Mouse (Mus musculus) hindbrain, embryonic 12.5 days (tissue): ENCODE data around the gene Ilf3. TPM values are rescaled to one million over a fixed set of nuclear protein-coding genes. Genes with fewer than 3 reads are reported as not detected.

Source experiments
- ATAC-seq: fragments of 200-750 bp; cut with Nextera tagmentation; 2 replicates; pipeline ENCODE4 v1.8.0; 2017; ENCODE audit warnings: moderate TSS enrichment; ENCODE audit not compliant: low FRiP score
- H3K27ac ChIP-seq: fragments of 300-500 bp; sonication (generic); 2 replicates; pipeline ENCODE4 v1.5.1; 2016; ENCODE audit warnings: mild to moderate bottlenecking
- H3K27me3 ChIP-seq: fragments of 300-500 bp; sonication (generic); 2 replicates; pipeline ENCODE4 v1.6.1; 2016; ENCODE audit warnings: mild to moderate bottlenecking
- H3K36me3 ChIP-seq: fragments of 300-500 bp; sonication (generic); 2 replicates; pipeline ENCODE4 v1.6.1; 2016; ENCODE audit warnings: mild to moderate bottlenecking
- H3K4me1 ChIP-seq: fragments of 300-500 bp; sonication (generic); 2 replicates; pipeline ENCODE4 v1.6.1; 2016
- H3K4me2 ChIP-seq: fragments of 300-500 bp; sonication (generic); replicated peaks from 2 replicates; pipeline ENCODE4 v1.6.1; 2016; ENCODE audit warnings: mild to moderate bottlenecking
- H3K4me3 ChIP-seq: fragments of 300-500 bp; sonication (generic); 2 replicates; pipeline ENCODE4 v1.5.1; 2016; ENCODE audit warnings: mild to moderate bottlenecking
- H3K9ac ChIP-seq: fragments of 300-500 bp; sonication (generic); 2 replicates; pipeline ENCODE4 v1.6.1; 2016; ENCODE audit warnings: mild to moderate bottlenecking, moderate library complexity
- H3K9me3 ChIP-seq: fragments of 300-500 bp; sonication (generic); replicated peaks from 2 replicates; pipeline ENCODE4 v1.6.1; 2016; ENCODE audit warnings: mild to moderate bottlenecking
- WGBS: fragments of 180-500 bp; shearing (Covaris S2); methylation state at CpG from one replicate; pipeline ENCODE4 v1.1.7; 2016; 5-methylcytosine and 5-hydroxymethylcytosine counted together
- polyA plus RNA-seq: library from polyadenylated mRNA; unstranded; fragments of >200 nt; fragmentation: Nextera tagmentation; extraction: Ambion mirVana; gene quantifications from 2 replicates; pipeline ENCODE4 v1.2.1, GENCODE M21; 2016

Gene Ilf3
- polyA plus RNA-seq, 1 experiment from 2014 or later = 283 TPM

DNA sequence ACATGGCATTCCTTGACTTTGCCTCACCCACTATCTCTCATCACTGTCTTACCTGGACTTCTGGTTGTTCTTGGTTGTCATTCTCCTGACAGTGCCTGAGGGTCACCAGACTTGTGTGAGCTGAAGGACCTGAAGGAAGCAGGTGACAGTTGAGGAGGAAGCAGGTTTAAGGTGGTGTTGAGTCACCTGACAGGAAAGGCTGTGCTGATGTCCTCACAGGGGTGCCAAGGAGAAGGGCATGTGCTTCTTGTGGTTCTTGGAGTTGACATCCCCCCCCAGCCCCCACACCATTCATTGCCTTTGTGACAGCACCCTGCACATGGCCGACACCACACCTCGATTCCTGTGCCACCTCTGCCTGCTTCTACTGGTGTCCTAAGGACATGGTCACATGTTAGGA, 80.1 kb downstream of the Ilf3 start:
- 96% methylated on average over 2 of the region's 2 CpGs for WGBS
- no peak overlapping the region for H3K9ac ChIP-seq

DNA sequence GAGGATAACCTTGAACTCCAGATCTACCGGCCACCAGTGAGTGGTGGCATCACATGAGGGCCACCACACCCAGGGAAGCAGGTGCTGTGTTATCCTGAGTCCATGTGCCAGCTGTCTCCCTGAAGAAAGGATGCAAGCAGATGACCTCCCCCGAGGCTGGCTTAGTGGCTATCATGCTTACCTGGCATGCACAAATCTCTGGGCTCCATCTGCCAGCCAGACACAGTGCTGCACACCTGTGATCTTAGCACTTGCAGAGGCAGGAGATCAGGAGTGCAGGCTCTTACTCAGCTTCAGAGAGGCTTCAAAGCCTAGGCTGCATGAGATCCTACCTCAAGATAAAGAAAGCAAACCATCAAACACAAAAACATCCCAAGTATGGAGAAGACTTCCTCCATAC, 82.0 kb downstream of the Ilf3 start:
- no peak overlapping the region for H3K9ac ChIP-seq
- WGBS = 95% methylated on average over 2 of the region's 2 CpGs
- H3K36me3 ChIP-seq = 0 out of 2 replicates have a peak, but pooled peaks cover 6% of the 10 kb centered on the region
- H3K4me3 ChIP-seq = no peak overlapping the region
- H3K27ac ChIP-seq = no peak overlapping the region
- H3K27me3 ChIP-seq = no peaks in the 10 kb centered on the region
- H3K9me3 ChIP-seq = no peaks in the 10 kb centered on the region
- no peaks in the 10 kb centered on the region; the same call in 1 of the 2 replicates for H3K4me1 ChIP-seq
- no peak overlapping the region for H3K4me2 ChIP-seq
- no peak for ATAC-seq

More for the DNA sequence above, 80.1 kb downstream of the Ilf3 start:
- no peaks in the 10 kb centered on the region for H3K9me3 ChIP-seq
- ATAC-seq = no peak
- no peak overlapping the region for H3K27ac ChIP-seq
- no peak overlapping the region for H3K4me2 ChIP-seq
- H3K4me1 ChIP-seq = no peaks in the 10 kb centered on the region; the same call in 1 of the 2 replicates
- no peak overlapping the region for H3K4me3 ChIP-seq
- H3K36me3 ChIP-seq = 0 out of 2 replicates have a peak, but pooled peaks cover 6% of the 10 kb centered on the region
- no peaks in the 10 kb centered on the region for H3K27me3 ChIP-seq

DNA sequence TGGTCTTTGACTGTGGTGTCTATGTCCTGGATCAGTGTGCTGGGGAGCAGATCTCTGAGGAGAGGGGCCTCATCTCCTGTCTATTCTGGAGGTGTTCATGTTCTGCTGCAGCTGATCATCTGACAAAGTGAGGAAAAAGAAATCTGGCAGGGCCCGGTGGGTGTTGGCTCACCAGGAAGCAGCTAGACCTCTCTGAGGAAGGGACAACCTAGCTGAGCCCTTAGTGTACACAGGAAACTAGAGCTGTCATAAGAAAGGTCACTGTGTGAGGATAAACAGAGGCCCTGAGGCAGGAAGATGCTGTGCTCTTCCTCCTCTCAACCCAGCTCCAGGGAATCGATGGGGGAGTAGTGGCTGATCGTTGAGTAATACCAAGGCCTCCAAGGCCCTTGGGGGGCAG, 82.6 kb downstream of the Ilf3 start:
- Histone ChIP-seq H3K36me3 (0 out of 2 replicates have a peak, but pooled peaks cover 6% of the 10 kb centered on the region), H3K4me1 (no peaks in the 10 kb centered on the region; the same call in 1 of the 2 replicates), H3K27me3 (no peaks in the 10 kb centered on the region), H3K27ac (no peak overlapping the region), H3K9me3 (no peaks in the 10 kb centered on the region), H3K9ac (no peak overlapping the region), H3K4me2 (no peak overlapping the region), H3K4me3 (no peak overlapping the region)
- no peak for ATAC-seq
- 86% methylated on average over 3 of the region's 3 CpGs for WGBS

DNA sequence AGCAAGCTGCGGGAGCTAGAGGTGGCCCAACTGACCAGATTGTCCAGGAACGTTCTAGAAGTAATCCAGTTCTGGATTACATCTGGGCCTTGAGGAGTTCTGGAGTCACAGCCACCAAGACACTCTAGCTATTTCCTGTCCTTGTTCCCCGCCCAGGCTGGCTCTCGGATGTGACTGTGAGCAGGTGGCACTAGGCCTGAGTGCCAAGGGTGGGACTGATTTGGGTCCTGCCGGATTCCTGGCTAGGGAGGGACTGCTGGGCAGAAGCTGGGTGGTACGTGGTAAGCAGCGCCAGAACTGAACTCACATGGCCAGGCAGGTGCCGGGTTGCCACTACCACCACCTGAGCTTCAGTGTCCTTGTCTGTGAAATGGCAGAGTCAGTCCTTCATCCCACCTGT, 83.7 kb downstream of the Ilf3 start:
- no peak overlapping the region for H3K4me3 ChIP-seq
- 92% methylated on average over 8 of the region's 8 CpGs for WGBS

DNA sequence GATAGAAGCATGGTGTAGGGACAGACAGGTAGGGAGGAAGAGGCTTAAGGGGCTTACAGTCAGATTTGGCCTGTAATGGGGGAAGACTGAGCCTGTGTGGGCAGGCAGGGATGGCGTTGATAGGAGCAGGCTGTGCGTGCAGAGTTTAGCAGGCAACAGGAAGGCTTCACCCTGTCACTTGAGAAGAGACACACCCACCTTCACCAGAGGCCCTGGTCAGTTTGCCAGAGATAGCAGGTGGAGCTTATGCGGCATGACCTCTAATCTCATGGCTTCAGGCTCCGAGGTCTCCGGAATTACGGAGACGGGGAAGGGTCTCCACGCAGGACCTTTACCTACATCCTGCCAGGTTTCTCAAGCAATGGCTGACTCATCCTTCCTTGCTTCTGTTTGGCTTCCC, 84.2 kb downstream of the Ilf3 start:
- Histone ChIP-seq H3K9ac (no peak overlapping the region), H3K27ac (no peak overlapping the region), H3K4me2 (no peak overlapping the region), H3K4me1 (no peaks in the 10 kb centered on the region; the same call in 1 of the 2 replicates), H3K27me3 (no peaks in the 10 kb centered on the region), H3K4me3 (no peak overlapping the region), H3K36me3 (0 out of 2 replicates have a peak, but pooled peaks cover 4% of the 10 kb centered on the region), H3K9me3 (no peaks in the 10 kb centered on the region)
- WGBS = 87% methylated on average over 8 of the region's 8 CpGs
- no peak for ATAC-seq

More for the DNA sequence above, 83.7 kb downstream of the Ilf3 start:
- Histone ChIP-seq H3K36me3 (0 out of 2 replicates have a peak, but pooled peaks cover 4% of the 10 kb centered on the region), H3K9me3 (no peaks in the 10 kb centered on the region), H3K27ac (no peak overlapping the region), H3K9ac (no peak overlapping the region), H3K4me2 (no peak overlapping the region), H3K27me3 (no peaks in the 10 kb centered on the region), H3K4me1 (no peaks in the 10 kb centered on the region; the same call in 1 of the 2 replicates)
- no peak for ATAC-seq

DNA sequence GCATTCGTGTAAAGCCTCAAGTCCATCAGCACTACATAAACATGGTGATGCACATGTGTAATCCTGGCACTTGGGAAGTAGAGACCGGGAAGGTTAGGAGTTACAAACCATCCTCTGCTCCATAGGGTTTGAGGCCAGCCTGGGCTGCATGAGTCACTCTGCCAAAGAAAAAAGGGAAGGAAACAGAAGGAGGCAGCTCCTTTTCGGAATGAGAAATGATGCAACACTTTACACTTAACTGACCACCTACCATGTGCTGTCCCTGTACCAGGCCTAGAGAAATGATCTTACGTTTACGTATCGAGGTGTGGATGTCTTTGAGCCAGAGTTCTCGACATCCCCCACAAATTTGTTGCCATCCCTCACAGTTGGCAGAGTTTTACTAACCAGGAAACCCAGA, 85.3 kb downstream of the Ilf3 start:
- WGBS = 97% methylated on average over 7 of the region's 7 CpGs
- ATAC-seq = no peak
- H3K9ac ChIP-seq = no peak overlapping the region

DNA sequence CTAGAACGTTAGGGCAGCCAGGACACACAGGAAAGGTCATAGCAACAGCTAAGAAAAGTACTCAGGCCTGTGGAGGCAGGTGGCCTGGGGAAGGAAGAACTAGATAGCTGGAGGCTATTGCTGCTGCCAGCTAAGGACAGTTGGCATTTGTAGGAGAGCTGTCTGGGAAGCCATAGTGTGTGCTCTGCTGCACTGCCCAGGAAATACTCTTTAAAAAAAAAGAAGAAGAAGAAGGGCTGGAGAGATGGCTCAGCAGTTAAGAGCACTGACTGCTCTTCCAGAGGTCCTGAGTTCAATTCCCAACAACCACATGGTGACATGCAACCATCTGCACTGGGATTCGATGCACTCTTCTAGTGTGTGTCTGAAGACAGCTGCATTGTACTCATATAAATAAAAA, 85.8 kb downstream of the Ilf3 start:
- H3K9ac ChIP-seq = no peak overlapping the region
- H3K27me3 ChIP-seq = no peaks in the 10 kb centered on the region
- no peak overlapping the region for H3K27ac ChIP-seq
- ATAC-seq = no peak
- no peaks in the 10 kb centered on the region for H3K9me3 ChIP-seq
- 0 out of 2 replicates have a peak, but pooled peaks cover 5% of the 10 kb centered on the region for H3K36me3 ChIP-seq
- no peaks in the 10 kb centered on the region; the same call in 1 of the 2 replicates for H3K4me1 ChIP-seq
- 94% methylated on average over 2 of the region's 2 CpGs for WGBS
- H3K4me2 ChIP-seq = no peak overlapping the region
- H3K4me3 ChIP-seq = no peak overlapping the region

More for the DNA sequence above, 85.3 kb downstream of the Ilf3 start:
- no peaks in the 10 kb centered on the region; the same call in 1 of the 2 replicates for H3K4me1 ChIP-seq
- H3K4me3 ChIP-seq = no peak overlapping the region
- no peak overlapping the region for H3K27ac ChIP-seq
- 0 out of 2 replicates have a peak, but pooled peaks cover 4% of the 10 kb centered on the region for H3K36me3 ChIP-seq
- H3K27me3 ChIP-seq = no peaks in the 10 kb centered on the region
- H3K4me2 ChIP-seq = no peak overlapping the region
- no peaks in the 10 kb centered on the region for H3K9me3 ChIP-seq

DNA sequence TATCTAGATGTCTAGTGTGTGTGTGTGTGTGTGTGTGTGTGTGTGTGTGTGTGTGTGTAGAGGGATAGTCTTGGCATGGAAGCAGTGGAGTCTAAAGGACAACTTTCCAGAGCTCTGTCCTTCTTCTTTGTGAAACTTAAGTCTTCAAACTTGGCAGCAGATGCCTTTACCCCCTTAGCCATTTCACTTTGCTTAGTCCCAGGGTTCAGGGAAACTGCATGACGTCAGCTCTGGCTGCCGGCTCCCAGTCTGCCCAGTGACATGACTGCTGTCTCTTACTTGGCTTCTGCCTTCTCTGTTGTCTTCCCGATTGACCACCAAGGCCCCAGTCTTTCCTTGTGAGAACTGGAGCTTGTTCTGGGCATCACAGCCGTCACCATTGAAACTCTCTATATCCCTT, 86.9 kb downstream of the Ilf3 start:
- Histone ChIP-seq H3K4me1 (no peaks in the 10 kb centered on the region; the same call in 1 of the 2 replicates), H3K27me3 (no peaks in the 10 kb centered on the region), H3K9ac (no peak overlapping the region), H3K9me3 (no peaks in the 10 kb centered on the region), H3K4me2 (no peak overlapping the region), H3K4me3 (no peak overlapping the region), H3K36me3 (peaks cover 10% of the 10 kb centered on the region), H3K27ac (no peak overlapping the region)
- WGBS = 72% methylated on average over 4 of the region's 4 CpGs
- no peak for ATAC-seq

Other genes with a start within 250 kb of the Ilf3 start
- 16.3 and 18.1 TPM in 2 replicates for gene Tyk2, start 236.6 kb upstream of the Ilf3 start, polyA plus RNA-seq
- gene Cdc37, start 217.9 kb upstream of the Ilf3 start, polyA plus RNA-seq = 271 and 274 TPM in 2 replicates
- 11.4 and 11.7 TPM in 2 replicates for gene Pde4a, start 202.2 kb upstream of the Ilf3 start, polyA plus RNA-seq
- gene Keap1, start 128.5 kb upstream of the Ilf3 start, polyA plus RNA-seq = 54.8 and 55.6 TPM in 2 replicates
- gene S1pr5, start 119.4 kb upstream of the Ilf3 start, polyA plus RNA-seq = 1.5 and 1.9 TPM in 2 replicates
- gene Atg4d, start 102.6 kb upstream of the Ilf3 start, polyA plus RNA-seq = 43.4 and 46.8 TPM in 2 replicates
- gene Kri1, start 79.9 kb upstream of the Ilf3 start, polyA plus RNA-seq = 18.1 and 23.6 TPM in 2 replicates
- gene Cdkn2d, start 76.5 kb upstream of the Ilf3 start, polyA plus RNA-seq = 72.0 and 72.7 TPM in 2 replicates
- gene Ap1m2, start 55.5 kb upstream of the Ilf3 start, polyA plus RNA-seq = 3.2 and 7.6 TPM in 2 replicates
- 86.8 and 93.2 TPM in 2 replicates for gene Slc44a2, start 47.2 kb upstream of the Ilf3 start, polyA plus RNA-seq
- 42.1 and 47.8 TPM in 2 replicates for gene Qtrt1, start 44.0 kb downstream of the Ilf3 start, polyA plus RNA-seq
- 81.0 and 83.9 TPM in 2 replicates for gene Dnm2, start 57.0 kb downstream of the Ilf3 start, polyA plus RNA-seq
- 80.4 and 81.9 TPM in 2 replicates for gene Tmed1, start 142.4 kb downstream of the Ilf3 start, polyA plus RNA-seq
- gene AB124611, start 158.3 kb downstream of the Ilf3 start, polyA plus RNA-seq = 3.7 and 6.0 TPM in 2 replicates
- 76.7 and 77.9 TPM in 2 replicates for gene Carm1, start 179.0 kb downstream of the Ilf3 start, polyA plus RNA-seq
- 56.5 and 61.0 TPM in 2 replicates for gene Timm29, start 224.9 kb downstream of the Ilf3 start, polyA plus RNA-seq
- gene Yipf2, start 225.0 kb downstream of the Ilf3 start, polyA plus RNA-seq = 19.4 and 21.5 TPM in 2 replicates
- 173 and 181 TPM in 2 replicates for gene Smarca4, start 248.3 kb downstream of the Ilf3 start, polyA plus RNA-seq